Mouse (Mus musculus) duodenum, adult 2 months (tissue): ENCODE results near the gene Nudt16. TPM values are rescaled to one million over a fixed set of nuclear protein-coding genes. Genes with fewer than 3 reads are reported as not detected.

Experiments used
- polyA plus RNA-seq: library from polyadenylated mRNA; depleted of rRNA; stranded (reverse); fragments of >200 nt; gene quantifications from 2 replicates; pipeline ENCODE4 v1.2.3, GENCODE M21; 2012; ENCODE audit warnings: low replicate concordance; rRNA removed

Nudt16 gene
- polyA plus RNA-seq: 21.0 and 24.3 TPM in 2 replicates

DNA sequence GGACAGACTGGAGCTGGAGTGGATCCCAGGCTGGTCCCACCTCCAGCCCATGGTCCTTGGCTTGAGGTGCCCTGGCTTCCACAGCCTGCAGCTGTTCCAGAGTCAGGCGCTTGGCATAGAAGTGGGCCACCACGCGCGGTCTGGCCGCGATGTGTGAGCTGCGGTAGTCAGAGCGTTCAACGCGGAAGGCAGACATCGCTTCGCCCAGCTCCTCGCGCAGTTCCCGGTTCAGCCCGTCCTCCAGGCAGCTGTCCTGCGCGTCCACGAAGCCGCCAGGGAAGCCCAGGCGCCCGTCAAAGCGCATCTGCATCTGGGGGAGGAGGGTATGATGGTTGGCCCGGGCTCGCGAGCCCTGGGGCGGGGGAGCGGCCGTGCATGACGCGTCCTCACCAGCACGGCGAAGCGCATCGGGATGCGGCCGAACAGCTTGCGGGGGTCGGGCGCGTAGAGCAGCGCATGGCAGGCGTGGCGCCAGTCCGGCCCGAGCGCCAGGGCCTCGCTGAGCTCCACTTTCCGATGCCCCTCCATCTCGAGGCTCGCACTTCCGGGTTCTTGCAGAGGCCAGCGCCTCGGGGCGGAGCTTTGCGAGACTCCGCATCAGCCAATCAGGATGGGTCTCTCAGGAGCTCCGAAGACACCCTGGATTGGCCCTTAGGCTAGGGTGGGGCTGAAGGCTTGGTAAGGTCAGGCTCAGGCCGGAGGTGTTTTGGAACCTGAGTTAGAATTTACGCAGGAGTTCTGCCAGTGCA lies at the start of gene Nudt16:
Gene Nudt16 (minus strand): TSS at position 572 of the 749 bp plus-strand sequence.

DNA sequence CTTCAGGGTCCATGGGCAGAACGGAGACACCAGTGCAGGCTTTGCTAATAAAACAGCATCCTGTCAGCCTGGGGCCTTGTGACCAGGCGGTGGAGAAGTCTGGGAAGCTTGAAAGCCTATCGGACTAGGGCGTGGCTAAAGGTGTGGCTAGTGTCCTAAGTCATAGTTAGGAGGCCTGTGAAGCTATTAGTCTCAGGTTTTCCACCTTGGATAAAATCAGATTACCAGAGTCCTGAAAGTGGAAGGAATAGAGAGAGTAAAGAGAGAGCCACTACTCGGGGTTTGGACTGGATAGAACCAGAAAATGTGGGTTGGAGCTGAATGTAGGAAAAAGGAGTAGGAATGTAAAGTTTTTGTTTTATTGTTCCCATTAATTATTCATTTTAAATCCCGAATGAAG lies 13.4 kb upstream of the Nudt16 start, which contains the start of gene 1700080E11Rik:
Gene 1700080E11Rik (minus strand): TSS at position 101 of the 400 bp plus-strand sequence.

Other genes starting within 250 kb of the Nudt16 start
- gene Mrpl3, start 78.6 kb downstream of the Nudt16 start, polyA plus RNA-seq: 37.8 and 102 TPM in 2 replicates
- not detected in 2 replicates for gene 1700080E11Rik, start 13.3 kb upstream of the Nudt16 start, polyA plus RNA-seq